Mouse (Mus musculus): ENCODE results near the gene Acsf3. TPM values are rescaled to one million over a fixed set of nuclear protein-coding genes. Genes with fewer than 3 reads are reported as not detected.

The Acsf3 gene
- total RNA-seq, 1 experiment: 11.7 TPM

- H3K4me1 ChIP-seq (ENCODE audit: control insufficient read depth in 2 of 2, insufficient read depth in 2 of 2, low read length in 2 of 2, poor library complexity in 1 of 2): peaks cover 0 to 5% of the 10 kb centered on the region in 2 experiments; a peak in 2 of 4 replicates
- H3K9ac ChIP-seq (ENCODE audit: insufficient read depth, low read depth, low read length, poor library complexity, severe bottlenecking): no peak overlapping the region
- no peak overlapping the region for H3K4me3 ChIP-seq (ENCODE audit: insufficient read depth in 1 of 2, low read depth in 1 of 2, low read length in 2 of 2, poor library complexity in 1 of 2, severe bottlenecking in 1 of 2)
- no peak for DNase-seq (ENCODE audit: low read depth, low spot score)
- H3K9me3 ChIP-seq (ENCODE audit: control insufficient read depth, insufficient read depth, low read depth, low read length): no peaks in the 10 kb centered on the region
- no peak overlapping the region for H3K27ac ChIP-seq (ENCODE audit: insufficient read depth, low read depth, low read length, poor library complexity, severe bottlenecking)
- in situ Hi-C loops (cut with MboI; ENCODE audit: low sequenced_read_pairs in 2 of 2, unreplicated experiment in 2 of 2): no loop called here
- TF ChIP-seq CHD2 (IDR thresholded peaks at IDR 0.05; ENCODE audit: low read depth, low read length) (no peak), ZNF384 (IDR thresholded peaks at IDR 0.05; ENCODE audit: low read depth, low read length) (no peak), ZC3H11A (IDR thresholded peaks at IDR 0.05; ENCODE audit: borderline replicate concordance, low read depth, low read length) (no peak), MAFK (IDR thresholded peaks at IDR 0.05; ENCODE audit: insufficient read depth, low read depth, low read length) (no peak), HCFC1 (IDR thresholded peaks at IDR 0.05; ENCODE audit: borderline replicate concordance, insufficient read depth, low read length) (no peak)
- H3K36me3 ChIP-seq (ENCODE audit: control insufficient read depth, insufficient read depth, low read length, poor library complexity, severe bottlenecking): no peaks in the 10 kb centered on the region
These were observed 90.9 kb downstream of the Acsf3 start for GRCm38 (mm10) chr8:122866231-122866630.

Other genes with a start within 250 kb of the Acsf3 start
- gene Piezo1, start 224.2 kb upstream of the Acsf3 start, total RNA-seq (2012; rRNA removed): 204 and 335 TPM in 2 replicates
- 139 and 168 TPM in 2 replicates for gene Cdt1, start 207.5 kb upstream of the Acsf3 start, total RNA-seq (2012; rRNA removed)
- gene Aprt, start 198.6 kb upstream of the Acsf3 start, total RNA-seq (2012; rRNA removed): 400 and 412 TPM in 2 replicates
- gene Galns, start 164.0 kb upstream of the Acsf3 start, total RNA-seq (2012; rRNA removed): 8.9 and 9.2 TPM in 2 replicates
- 53.2 and 56.1 TPM in 2 replicates for gene Trappc2l, start 163.8 kb upstream of the Acsf3 start, total RNA-seq (2012; rRNA removed)
- gene Pabpn1l, start 152.7 kb upstream of the Acsf3 start, total RNA-seq (2012; rRNA removed): not detected in 2 replicates
- 0.26 and 0.36 TPM in 2 replicates for gene Cbfa2t3, start 76.4 kb upstream of the Acsf3 start, total RNA-seq (2012; rRNA removed)
- gene Cdh15, start 72.5 kb downstream of the Acsf3 start, total RNA-seq (2012; rRNA removed): 0.76 and 1.1 TPM in 2 replicates